Mouse (Mus musculus) embryonic facial prominence, embryonic 11.5 days (tissue): ENCODE results near the gene Ubl5. TPM values are rescaled to one million over a fixed set of nuclear protein-coding genes. Genes with fewer than 3 reads are reported as not detected.
A peak's percentile ranks its signal among the peaks of the same experiment; 100 is the strongest.

ENCODE experiments used
- ATAC-seq: fragments of 200-750 bp; cut with Nextera tagmentation; replicated peaks from 2 replicates; pipeline ENCODE4 v1.8.0; 2017; ENCODE audit warnings: low read depth; ENCODE audit not compliant: insufficient number of reproducible peaks, low FRiP score, low TSS enrichment
- DNase-seq: peaks from one replicate; pipeline ENCODE4 v3.0.0-alpha.2; 2015; ENCODE audit warnings: low spot score
- H3K27ac ChIP-seq: fragments of 300-500 bp; sonication (generic); replicated peaks from 2 replicates; pipeline ENCODE4 v1.5.1; 2014; ENCODE audit warnings: mild to moderate bottlenecking, low read depth, low read length, control low read depth
- H3K27me3 ChIP-seq: fragments of 300-500 bp; sonication (generic); 2 replicates; pipeline ENCODE4 v1.6.1; 2014; ENCODE audit warnings: mild to moderate bottlenecking, low read length, moderate library complexity, mixed read lengths; ENCODE audit not compliant: control insufficient read depth, insufficient read depth
- H3K36me3 ChIP-seq: fragments of 300-500 bp; sonication (generic); replicated peaks from 2 replicates; pipeline ENCODE4 v1.6.1; 2014; ENCODE audit warnings: low read depth, mild to moderate bottlenecking, low read length, moderate library complexity, mixed read lengths; ENCODE audit not compliant: control insufficient read depth, insufficient read depth
- H3K4me1 ChIP-seq: fragments of 300-500 bp; sonication (generic); 2 replicates; pipeline ENCODE4 v1.6.1; 2014; ENCODE audit warnings: low read length, mixed read lengths; ENCODE audit not compliant: control insufficient read depth, insufficient read depth
- H3K4me2 ChIP-seq: fragments of 300-500 bp; sonication (generic); 2 replicates; pipeline ENCODE4 v1.6.1; 2014; ENCODE audit warnings: low read depth, mild to moderate bottlenecking, control low read depth, low read length, moderate library complexity
- H3K4me3 ChIP-seq: fragments of 300-500 bp; sonication (generic); 2 replicates; pipeline ENCODE4 v1.5.1; 2014; ENCODE audit warnings: low read depth, low read length, control low read depth
- H3K9ac ChIP-seq: fragments of 300-500 bp; sonication (generic); replicated peaks from 2 replicates; pipeline ENCODE4 v1.6.1; 2014; ENCODE audit warnings: mild to moderate bottlenecking, control low read depth, low read length
- H3K9me3 ChIP-seq: fragments of 300-500 bp; sonication (generic); replicated peaks from 2 replicates; pipeline ENCODE4 v1.6.1; 2016; ENCODE audit warnings: mild to moderate bottlenecking, low read length, inconsistent platforms, mixed read lengths; ENCODE audit not compliant: control insufficient read depth
- WGBS: fragments of 180-500 bp; shearing (Covaris S2); extraction: QIAGEN DNeasy Blood & Tissue Kit; methylation state at CpG from one replicate; pipeline ENCODE4 v1.1.7; 2014; 5-methylcytosine and 5-hydroxymethylcytosine counted together
- polyA plus RNA-seq: library from polyadenylated mRNA; unstranded; fragments of >200 nt; fragmentation: Nextera tagmentation; extraction: Ambion mirVana; gene quantifications from 2 replicates; pipeline ENCODE4 v1.2.1, GENCODE M21; 2014

Gene Ubl5
- polyA plus RNA-seq, 1 experiment from 2014 or later = 447 TPM

DNA sequence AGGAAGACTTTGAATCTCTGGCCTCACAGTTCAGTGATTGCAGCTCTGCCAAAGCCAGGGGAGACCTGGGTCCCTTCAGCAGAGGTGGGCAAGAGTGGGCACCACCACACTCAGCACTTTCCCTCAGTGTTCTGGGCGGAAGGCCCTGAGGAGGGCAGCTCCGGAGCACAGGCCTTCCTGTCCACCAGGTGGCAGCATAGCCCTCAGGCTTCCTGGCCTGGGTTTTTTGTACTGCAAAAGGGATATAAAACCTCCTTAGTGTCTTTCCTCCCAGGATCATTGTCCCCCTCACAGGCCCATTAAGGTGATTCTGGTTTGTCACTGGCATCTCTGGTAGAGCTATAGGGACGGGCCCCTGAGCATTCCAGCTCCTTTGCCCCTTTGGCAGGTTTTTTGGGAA lies 19.6 kb downstream of the Ubl5 start:
- Histone ChIP-seq H3K4me1 (no peaks in the 10 kb centered on the region), H3K4me2 (no peak overlapping the region), H3K27me3 (no peaks in the 10 kb centered on the region), H3K27ac (no peak overlapping the region), H3K36me3 (peaks cover 11% of the 10 kb centered on the region; the same call in 1 of the 2 replicates), H3K9ac (no peak overlapping the region), H3K4me3 (no peak overlapping the region), H3K9me3 (no peaks in the 10 kb centered on the region)
- WGBS = 56% methylated on average over 3 of the region's 3 CpGs
- peak; percentile 26; the same call in 1 of the 2 replicates for ATAC-seq
- DNase-seq = peak; percentile 73

DNA sequence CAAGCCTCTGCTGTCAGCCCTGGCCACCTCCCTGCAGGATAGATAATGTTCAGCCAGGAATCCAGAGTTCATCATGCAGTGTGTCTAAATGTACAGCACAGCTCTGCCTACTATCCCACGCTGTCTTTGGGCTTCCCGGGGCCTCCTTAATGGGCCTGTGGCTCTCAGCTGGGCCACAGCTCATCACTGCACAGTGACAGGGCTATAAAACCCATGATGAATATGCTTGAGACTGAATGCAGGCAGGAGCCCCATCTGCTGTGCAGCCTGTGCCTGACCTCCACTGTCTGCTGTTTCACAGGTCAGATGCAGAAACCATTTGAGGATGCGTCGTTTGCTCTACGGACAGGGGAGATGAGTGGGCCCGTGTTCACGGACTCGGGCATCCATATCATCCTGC lies 20.2 kb downstream of the Ubl5 start:
- WGBS = 93% methylated on average over 8 of the region's 8 CpGs
- Histone ChIP-seq H3K4me1 (no peaks in the 10 kb centered on the region), H3K27ac (no peak overlapping the region), H3K4me3 (no peak overlapping the region), H3K27me3 (no peaks in the 10 kb centered on the region), H3K4me2 (no peak overlapping the region), H3K9ac (no peak overlapping the region), H3K9me3 (no peaks in the 10 kb centered on the region), H3K36me3 (peaks cover 7% of the 10 kb centered on the region; the same call in 1 of the 2 replicates)
- DNase-seq (no peak), ATAC-seq (no peak)

- WGBS = 90% methylated on average over 2 of the region's 2 CpGs
- no peak overlapping the region for H3K9ac ChIP-seq
- H3K4me1 ChIP-seq = no peaks in the 10 kb centered on the region
- no peak overlapping the region for H3K27ac ChIP-seq
- peaks cover 7% of the 10 kb centered on the region; the same call in 1 of the 2 replicates for H3K36me3 ChIP-seq
- ATAC-seq (0 out of 2 replicates have a peak, but pooled peaks have one; percentile 10), DNase-seq (no peak)
- H3K9me3 ChIP-seq = no peaks in the 10 kb centered on the region
- no peak overlapping the region for H3K4me2 ChIP-seq
- no peak overlapping the region for H3K4me3 ChIP-seq
- H3K27me3 ChIP-seq = no peaks in the 10 kb centered on the region
Measured at GRCm38 (mm10) chr9:20663956-20664355, 21.3 kb downstream of the Ubl5 start.

DNA sequence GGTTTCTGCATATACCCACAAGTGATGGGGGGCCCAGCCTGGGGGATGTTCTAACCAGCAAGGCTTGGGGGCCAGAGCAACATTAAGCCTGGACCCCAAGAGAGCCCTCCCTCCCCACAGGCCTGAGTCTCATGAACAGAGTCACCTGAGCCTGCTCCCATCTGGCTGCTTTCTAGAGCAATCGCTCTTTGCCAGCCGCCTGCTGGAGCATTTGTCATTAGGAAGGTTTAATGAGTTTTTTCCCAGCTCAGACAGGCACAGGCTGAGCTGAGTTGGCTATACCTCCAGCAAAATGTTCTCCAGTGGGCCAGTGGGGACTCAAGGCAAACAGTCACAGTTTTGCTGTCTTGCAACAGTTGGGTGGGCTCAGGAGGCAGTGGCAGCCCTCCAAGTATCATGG lies 21.7 kb downstream of the Ubl5 start:
- Histone ChIP-seq H3K4me3 (no peak overlapping the region), H3K4me2 (no peak overlapping the region), H3K27me3 (no peaks in the 10 kb centered on the region), H3K4me1 (no peaks in the 10 kb centered on the region), H3K9ac (no peak overlapping the region), H3K36me3 (peaks cover 7% of the 10 kb centered on the region; the same call in 1 of the 2 replicates), H3K27ac (no peak overlapping the region), H3K9me3 (no peaks in the 10 kb centered on the region)
- 76% methylated on average over 2 of the region's 2 CpGs for WGBS
- ATAC-seq (no peak), DNase-seq (no peak)

DNA sequence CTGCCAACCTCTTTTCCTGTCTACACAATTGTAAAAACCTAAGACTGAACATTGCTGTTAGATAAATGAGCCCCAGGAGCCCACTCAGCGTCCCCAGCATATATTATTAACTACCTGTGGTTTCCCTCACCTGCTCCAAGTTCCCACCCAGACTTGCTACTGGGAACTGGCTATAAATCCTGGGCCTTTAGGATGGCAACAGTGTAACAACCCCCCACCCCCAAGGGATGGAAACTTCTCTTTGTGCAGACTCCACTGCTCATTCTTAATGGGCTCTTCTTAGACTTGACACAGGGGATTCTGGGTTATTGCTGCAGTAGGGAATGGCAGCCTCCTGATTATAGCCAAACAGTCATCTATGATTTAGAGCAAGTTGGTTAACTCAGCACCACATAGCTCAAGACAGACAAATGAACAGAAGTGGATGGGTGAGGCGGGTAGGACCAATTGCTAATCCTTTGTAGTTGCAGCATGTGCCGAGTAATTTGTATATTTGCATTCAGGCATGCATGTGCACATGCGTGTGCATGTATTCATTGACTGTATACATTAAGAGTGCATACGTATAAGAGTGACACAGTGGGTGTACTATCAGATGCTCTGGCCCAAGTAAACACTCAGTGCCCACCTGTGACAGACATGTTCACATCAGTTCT lies 22.4 kb downstream of the Ubl5 start:
- H3K27me3 ChIP-seq = no peaks in the 10 kb centered on the region
- no peak overlapping the region for H3K9ac ChIP-seq
- no peaks in the 10 kb centered on the region for H3K4me1 ChIP-seq
- no peak overlapping the region for H3K27ac ChIP-seq
- no peak for ATAC-seq
- H3K4me2 ChIP-seq = no peak overlapping the region
- no peaks in the 10 kb centered on the region for H3K9me3 ChIP-seq
- DNase-seq = no peak
- peaks cover 7% of the 10 kb centered on the region; the same call in 1 of the 2 replicates for H3K36me3 ChIP-seq
- WGBS = 75% methylated on average over 5 of the region's 5 CpGs
- H3K4me3 ChIP-seq = no peak overlapping the region

- H3K27ac ChIP-seq = no peak overlapping the region
- ATAC-seq (no peak), DNase-seq (no peak)
- H3K4me1 ChIP-seq = no peaks in the 10 kb centered on the region
- H3K9ac ChIP-seq = no peak overlapping the region
- H3K27me3 ChIP-seq = no peaks in the 10 kb centered on the region
- H3K9me3 ChIP-seq = no peaks in the 10 kb centered on the region
- H3K36me3 ChIP-seq = peaks cover 7% of the 10 kb centered on the region; the same call in 1 of the 2 replicates
- 36% methylated on average over 8 of the region's 8 CpGs for WGBS
- no peak overlapping the region for H3K4me3 ChIP-seq
- no peak overlapping the region for H3K4me2 ChIP-seq
Measured at GRCm38 (mm10) chr9:20665925-20666324, 23.2 kb downstream of the Ubl5 start.

- ATAC-seq = no peak
- Histone ChIP-seq H3K4me1 (no peaks in the 10 kb centered on the region), H3K36me3 (peaks cover 6% of the 10 kb centered on the region; the same call in 1 of the 2 replicates), H3K9me3 (no peaks in the 10 kb centered on the region), H3K27me3 (no peaks in the 10 kb centered on the region), H3K9ac (no peak overlapping the region), H3K4me2 (no peak overlapping the region), H3K27ac (no peak overlapping the region), H3K4me3 (no peak overlapping the region)
- no peak for DNase-seq
- WGBS = 14% methylated on average over 7 of the region's 7 CpGs
Measured at GRCm38 (mm10) chr9:20666510-20667034, 23.9 kb downstream of the Ubl5 start.

GRCm38 (mm10) chr9:20668065-20668464 lies 25.4 kb downstream of the Ubl5 start:
- H3K4me2 ChIP-seq = no peak overlapping the region
- peaks cover 3% of the 10 kb centered on the region; the same call in 1 of the 2 replicates for H3K36me3 ChIP-seq
- no peaks in the 10 kb centered on the region for H3K9me3 ChIP-seq
- H3K27me3 ChIP-seq = no peaks in the 10 kb centered on the region
- no peak for ATAC-seq
- no peaks in the 10 kb centered on the region for H3K4me1 ChIP-seq
- no peak overlapping the region for H3K27ac ChIP-seq
- no peak for DNase-seq
- WGBS = 92% methylated on average over 22 of the region's 22 CpGs
- H3K9ac ChIP-seq = no peak overlapping the region
- no peak overlapping the region for H3K4me3 ChIP-seq
